ENCODE assay signal across 10 mouse cellular contexts in the genomic region with DNA sequence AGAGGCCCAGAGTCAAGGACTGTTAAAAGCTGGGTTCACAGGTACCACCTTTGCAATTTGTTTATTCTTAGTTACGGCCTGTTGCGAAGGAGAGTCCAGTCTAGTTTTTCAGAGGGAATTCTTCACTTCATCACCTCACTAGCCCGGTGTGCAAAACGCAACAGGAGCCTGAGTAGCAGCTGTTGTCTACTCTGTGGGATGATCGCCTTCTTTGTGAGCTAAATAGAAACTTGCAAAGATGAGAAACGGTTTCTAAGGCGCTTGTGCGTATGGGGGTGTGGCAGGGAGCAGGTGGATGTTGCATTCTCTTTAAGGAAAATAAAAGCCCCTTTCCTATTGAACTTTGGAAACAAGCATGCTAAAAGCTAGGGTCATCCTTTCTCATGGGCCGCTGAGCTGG. TPM values are rescaled to one million over a fixed set of nuclear protein-coding genes. Genes with fewer than 3 reads are reported as not detected.
DNase-seq lines count a peak whose midpoint lies in the region; ATAC-seq and TF ChIP-seq lines count a peak whose summit lies in the region.
"Had no signal": no experiment of that assay in that cellular context is flagged by ENCODE, and none has a peak within 500 bp of the region (broad histone marks: within the 10 kb centered on the region; RNA-seq: fewer than 3 reads in every experiment).

No protein-coding gene starts in this region.

- WGBS in kidney, embryonic 15.5 days, result 55% methylated on average over 9 of the region's 9 CpGs
- WGBS in embryonic facial prominence, embryonic 10.5 days, result 51% methylated on average over 9 of the region's 9 CpGs
- 33% methylated on average over 9 of the region's 9 CpGs for WGBS in hindbrain, embryonic 13.5 days

- no peak for TF ChIP-seq POLR2A in myocyte (IDR thresholded peaks at IDR 0.05; ENCODE audit: insufficient read length, low read depth)

- no peak for DNase-seq in kidney, postnatal 10 days
- DNase-seq in embryonic facial prominence, embryonic 10.5 days (ENCODE audit: low spot score), result no peak
- DNase-seq in cerebellum, postnatal 25 days, result no peak
- DNase-seq in spleen, adult 18-20 months, result no peak
- DNase-seq in gastrocnemius, postnatal 25 days, result no peak
- DNase-seq: kidney, adult 18-20 months had no signal

- no peaks in the 10 kb centered on the region for H3K36me3 ChIP-seq in kidney, embryonic 15.5 days
- H3K36me3 ChIP-seq in embryonic facial prominence, embryonic 10.5 days (replicated peaks), result no peaks in the 10 kb centered on the region
- H3K36me3 ChIP-seq in hindbrain, embryonic 13.5 days, result no peaks in the 10 kb centered on the region
- no peaks in the 10 kb centered on the region for H3K36me3 ChIP-seq in myocyte (ENCODE audit: control insufficient read depth, insufficient read depth)

- peaks cover 40% of the 10 kb centered on the region for H3K27me3 ChIP-seq in kidney, embryonic 15.5 days
- H3K27me3 ChIP-seq in embryonic facial prominence, embryonic 10.5 days (replicated peaks; ENCODE audit: low read depth, poor library complexity, severe bottlenecking), result peaks cover 63% of the 10 kb centered on the region
- H3K27me3 ChIP-seq in hindbrain, embryonic 13.5 days, result peaks cover 34% of the 10 kb centered on the region
- H3K27me3 ChIP-seq in myocyte (ENCODE audit: control insufficient read depth, insufficient read depth, insufficient read length), result no peaks in the 10 kb centered on the region

- H3K4me3 ChIP-seq in kidney, embryonic 15.5 days (replicated peaks), result peak overlapping the region; percentile 70
- peak overlapping the region; percentile 85 for H3K4me3 ChIP-seq in embryonic facial prominence, embryonic 10.5 days
- H3K4me3 ChIP-seq in hindbrain, embryonic 13.5 days, result peak overlapping the region; percentile 67
- H3K4me3 ChIP-seq in myocyte, result peak overlapping the region; percentile 22
- H3K4me3 ChIP-seq: megakaryocyte, embryonic 14.5 days had no signal

- H3K27ac ChIP-seq in kidney, embryonic 15.5 days, result no peak overlapping the region
- no peak overlapping the region for H3K27ac ChIP-seq in embryonic facial prominence, embryonic 10.5 days (replicated peaks)
- H3K27ac ChIP-seq in hindbrain, embryonic 13.5 days, result no peak overlapping the region

- H3K4me2 ChIP-seq in kidney, embryonic 15.5 days, result peak overlapping the region; percentile 98
- H3K4me2 ChIP-seq in hindbrain, embryonic 13.5 days, result peak overlapping the region; percentile 99
- H3K4me2 ChIP-seq in myocyte (ENCODE audit: low read depth), result peak overlapping the region; percentile 64

- no peak overlapping the region for H3K9ac ChIP-seq in kidney, embryonic 15.5 days
- H3K9ac ChIP-seq in hindbrain, embryonic 13.5 days, result peak overlapping the region; percentile 75; the same call in 1 of the 2 replicates

- no peak for ATAC-seq in kidney, embryonic 15.5 days (replicated peaks; ENCODE audit: low FRiP score)
- ATAC-seq in hindbrain, embryonic 13.5 days (ENCODE audit: low FRiP score), result no peak

- H3K79me2 ChIP-seq in myocyte (ENCODE audit: control insufficient read depth, insufficient read depth), result no peaks in the 10 kb centered on the region

- no peaks in the 10 kb centered on the region for H3K9me3 ChIP-seq in kidney, embryonic 15.5 days (replicated peaks)
- no peaks in the 10 kb centered on the region for H3K9me3 ChIP-seq in embryonic facial prominence, embryonic 10.5 days
- H3K9me3 ChIP-seq in hindbrain, embryonic 13.5 days, result no peaks in the 10 kb centered on the region

- peak overlapping the region; percentile 88 for H3ac ChIP-seq in myocyte (ENCODE audit: control insufficient read depth, insufficient read length)

- peaks cover 14% of the 10 kb centered on the region for H3K4me1 ChIP-seq in kidney, embryonic 15.5 days
- peaks cover 20% of the 10 kb centered on the region for H3K4me1 ChIP-seq in embryonic facial prominence, embryonic 10.5 days
- peaks cover 19% of the 10 kb centered on the region for H3K4me1 ChIP-seq in hindbrain, embryonic 13.5 days (replicated peaks)
- H3K4me1 ChIP-seq: megakaryocyte, embryonic 14.5 days had no signal

TF ChIP-seq in myocyte, 11 proteins besides CTCF, POLR2A, EP300 and RAD21:
- TF ChIP-seq E2F4 (IDR thresholded peaks at IDR 0.05; ENCODE audit: insufficient read depth) (no peak), MYOD1 (IDR thresholded peaks at IDR 0.05; ENCODE audit: control insufficient read depth in 1 of 3, insufficient read length in 2 of 3, low read depth in 2 of 3) (peak in 1 of 3 experiments; percentile 17)

RNA-seq across cellular contexts. Expression of a gene that starts 1.2 kb away (rescaled TPM):
- polyA plus RNA-seq in kidney, embryonic 15.5 days (2015; fragmentation: Nextera tagmentation; extraction: Ambion mirVana), result 1.8 and 2.3 TPM in 2 replicates
- polyA plus RNA-seq in embryonic facial prominence, embryonic 10.5 days (2016; fragmentation: Nextera tagmentation; extraction: Ambion mirVana), result 1.4 and 1.5 TPM in 2 replicates
- polyA plus RNA-seq in hindbrain, embryonic 13.5 days (2015; fragmentation: Nextera tagmentation; extraction: Ambion mirVana), result 1.1 and 1.3 TPM in 2 replicates
- 22.8 TPM for polyA plus RNA-seq in myocyte (2012; fragmentation: generic; extraction: Trizol)
- under 1 TPM; 0.64 to 0.72 TPM for total RNA-seq in gastrocnemius, postnatal 25 days (2021)

Comparison
In these comparisons a context has a peak if more than half of its experiments do, and no peak if none do; other contexts are left out.
1. H3K4me3 ChIP-seq: peak in every context shown above with its lines; median percentile 85 in embryonic facial prominence, embryonic 10.5 days; 70 in kidney, embryonic 15.5 days; 67 in hindbrain, embryonic 13.5 days; 22 in myocyte.